Mouse (Mus musculus): ENCODE data around the gene Rps7. TPM values are rescaled to one million over a fixed set of nuclear protein-coding genes. Genes with fewer than 3 reads are reported as not detected.
A peak's percentile ranks its signal among the peaks of the same experiment; 100 is the strongest.

The Rps7 gene
- polyA plus RNA-seq, 1 experiment = 312 TPM

DNA sequence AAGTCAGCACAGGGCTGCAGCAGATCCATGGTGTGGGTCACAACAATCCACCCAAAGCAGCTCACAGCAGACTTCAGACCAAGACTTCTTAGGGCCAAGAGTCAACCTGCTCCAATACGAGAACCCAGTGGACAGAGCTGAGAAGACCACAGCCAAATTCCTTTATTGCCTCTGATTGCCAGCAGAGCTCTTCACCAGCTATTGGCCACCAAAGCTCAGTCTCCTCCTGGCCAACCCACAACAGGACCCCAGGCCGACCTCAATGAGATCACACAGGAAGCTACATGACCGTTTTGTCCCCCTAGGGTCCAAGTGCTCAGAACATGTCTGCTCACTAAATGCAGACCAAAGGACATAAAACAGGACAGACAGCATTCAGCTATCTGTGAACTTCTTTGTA lies 37.6 kb downstream of the Rps7 start:
- no peak overlapping the region for H3K27ac ChIP-seq (ENCODE audit: control insufficient read depth, insufficient read depth, low read depth, low read length)
- H3K4me1 ChIP-seq (ENCODE audit: control insufficient read depth, insufficient read depth, low read length) = peaks cover 9% of the 10 kb centered on the region
- H3K4me3 ChIP-seq (ENCODE audit: control insufficient read depth, low read depth, low read length) = no peak overlapping the region
- H3K36me3 ChIP-seq (ENCODE audit: control insufficient read depth, insufficient read depth, low read length) = no peaks in the 10 kb centered on the region
- no peak for TF ChIP-seq POLR2A (IDR thresholded peaks at IDR 0.05; ENCODE audit: control insufficient read depth, low read depth, low read length)
- no peak for TF ChIP-seq CTCF (IDR thresholded peaks at IDR 0.05; ENCODE audit: control insufficient read depth, insufficient read depth, insufficient replicate concordance, low read depth, low read length)
- no peaks in the 10 kb centered on the region for H3K27me3 ChIP-seq (ENCODE audit: control insufficient read depth, insufficient read depth, low read length)

DNA sequence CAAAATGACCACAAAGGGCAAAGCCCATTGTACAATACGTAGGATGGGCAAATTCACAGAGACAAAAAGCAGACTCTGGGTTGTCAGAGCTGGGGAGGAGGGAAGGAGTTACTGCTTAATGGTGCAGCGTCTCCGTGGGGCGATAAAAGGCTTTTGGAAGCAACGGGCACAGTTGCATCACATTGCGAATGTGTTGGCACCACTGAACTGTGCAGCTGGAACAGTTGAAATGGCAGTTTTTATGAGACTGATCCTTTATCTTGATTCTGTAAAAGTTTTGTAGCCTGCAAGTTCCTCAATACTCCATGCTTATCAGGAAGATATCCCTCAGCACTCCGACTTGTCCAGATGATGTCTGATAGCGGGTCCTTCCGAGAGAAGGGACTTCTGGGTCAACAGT lies 38.1 kb downstream of the Rps7 start:
- TF ChIP-seq CTCF (IDR thresholded peaks at IDR 0.05; ENCODE audit: control insufficient read depth, insufficient read depth, insufficient replicate concordance, low read depth, low read length) (no peak), POLR2A (IDR thresholded peaks at IDR 0.05; ENCODE audit: control insufficient read depth, low read depth, low read length) (no peak)
- H3K36me3 ChIP-seq (ENCODE audit: control insufficient read depth, insufficient read depth, low read length) = no peaks in the 10 kb centered on the region
- H3K27me3 ChIP-seq (ENCODE audit: control insufficient read depth, insufficient read depth, low read length) = no peaks in the 10 kb centered on the region
- H3K4me1 ChIP-seq (ENCODE audit: control insufficient read depth, insufficient read depth, low read length) = peaks cover 9% of the 10 kb centered on the region
- no peak overlapping the region for H3K4me3 ChIP-seq (ENCODE audit: control insufficient read depth, low read depth, low read length)
- H3K27ac ChIP-seq (ENCODE audit: control insufficient read depth, insufficient read depth, low read depth, low read length) = no peak overlapping the region

DNA sequence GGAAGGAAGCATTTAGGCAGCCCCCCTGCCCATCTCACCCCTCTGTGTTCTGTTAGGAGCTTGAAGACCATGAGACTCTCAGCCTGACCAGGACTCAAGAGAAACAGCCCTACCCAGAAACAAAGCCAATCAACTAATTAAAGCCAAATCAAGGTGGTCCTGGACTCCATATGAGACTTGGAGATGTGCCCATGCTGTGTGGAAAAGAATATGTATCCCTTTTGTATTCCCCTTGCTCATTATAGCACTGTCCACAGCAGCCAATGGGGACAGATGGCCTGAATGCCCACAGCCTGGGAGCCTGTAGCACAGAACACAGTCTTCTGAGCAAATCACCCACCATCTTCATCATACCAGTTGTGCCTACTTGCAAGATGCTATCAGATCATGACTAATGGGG lies 38.9 kb downstream of the Rps7 start:
- Histone ChIP-seq H3K27me3 (ENCODE audit: control insufficient read depth, insufficient read depth, low read length) (no peaks in the 10 kb centered on the region), H3K4me3 (ENCODE audit: control insufficient read depth, low read depth, low read length) (no peak overlapping the region), H3K27ac (ENCODE audit: control insufficient read depth, insufficient read depth, low read depth, low read length) (no peak overlapping the region), H3K36me3 (ENCODE audit: control insufficient read depth, insufficient read depth, low read length) (no peaks in the 10 kb centered on the region), H3K4me1 (ENCODE audit: control insufficient read depth, insufficient read depth, low read length) (peaks cover 9% of the 10 kb centered on the region)
- no peak for TF ChIP-seq CTCF (IDR thresholded peaks at IDR 0.05; ENCODE audit: control insufficient read depth, insufficient read depth, insufficient replicate concordance, low read depth, low read length)
- no peak for TF ChIP-seq POLR2A (IDR thresholded peaks at IDR 0.05; ENCODE audit: control insufficient read depth, low read depth, low read length)

DNA sequence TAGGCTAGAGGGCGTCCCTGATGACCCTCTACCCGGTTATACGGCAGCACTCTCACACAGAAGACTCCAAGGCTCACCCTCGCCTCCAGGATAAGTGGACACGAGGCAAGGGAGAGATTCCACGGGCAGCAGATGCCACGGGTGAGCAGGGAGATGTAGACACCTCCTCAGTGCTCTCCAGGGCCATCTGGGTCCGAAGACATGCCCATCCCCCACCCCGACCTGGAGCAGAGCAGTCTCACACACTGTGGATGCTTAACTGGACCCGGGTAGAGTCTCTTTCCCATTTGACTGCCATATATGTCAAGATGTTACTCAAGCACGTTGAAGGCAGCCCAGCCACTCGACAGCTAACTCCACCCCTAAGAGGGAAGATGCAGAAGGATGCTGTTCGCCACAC lies 45.3 kb downstream of the Rps7 start:
- Histone ChIP-seq H3K36me3 (ENCODE audit: control insufficient read depth, insufficient read depth, low read length) (no peaks in the 10 kb centered on the region), H3K4me1 (ENCODE audit: control insufficient read depth, insufficient read depth, low read length) (peaks cover 16% of the 10 kb centered on the region), H3K4me3 (ENCODE audit: control insufficient read depth, low read depth, low read length) (no peak overlapping the region), H3K27me3 (ENCODE audit: control insufficient read depth, insufficient read depth, low read length) (no peaks in the 10 kb centered on the region), H3K27ac (ENCODE audit: control insufficient read depth, insufficient read depth, low read depth, low read length) (no peak overlapping the region)
- TF ChIP-seq POLR2A (IDR thresholded peaks at IDR 0.05; ENCODE audit: control insufficient read depth, low read depth, low read length) = no peak
- TF ChIP-seq CTCF (IDR thresholded peaks at IDR 0.05; ENCODE audit: control insufficient read depth, insufficient read depth, insufficient replicate concordance, low read depth, low read length) = peak; percentile 14; the same call in 1 of the 2 replicates

DNA sequence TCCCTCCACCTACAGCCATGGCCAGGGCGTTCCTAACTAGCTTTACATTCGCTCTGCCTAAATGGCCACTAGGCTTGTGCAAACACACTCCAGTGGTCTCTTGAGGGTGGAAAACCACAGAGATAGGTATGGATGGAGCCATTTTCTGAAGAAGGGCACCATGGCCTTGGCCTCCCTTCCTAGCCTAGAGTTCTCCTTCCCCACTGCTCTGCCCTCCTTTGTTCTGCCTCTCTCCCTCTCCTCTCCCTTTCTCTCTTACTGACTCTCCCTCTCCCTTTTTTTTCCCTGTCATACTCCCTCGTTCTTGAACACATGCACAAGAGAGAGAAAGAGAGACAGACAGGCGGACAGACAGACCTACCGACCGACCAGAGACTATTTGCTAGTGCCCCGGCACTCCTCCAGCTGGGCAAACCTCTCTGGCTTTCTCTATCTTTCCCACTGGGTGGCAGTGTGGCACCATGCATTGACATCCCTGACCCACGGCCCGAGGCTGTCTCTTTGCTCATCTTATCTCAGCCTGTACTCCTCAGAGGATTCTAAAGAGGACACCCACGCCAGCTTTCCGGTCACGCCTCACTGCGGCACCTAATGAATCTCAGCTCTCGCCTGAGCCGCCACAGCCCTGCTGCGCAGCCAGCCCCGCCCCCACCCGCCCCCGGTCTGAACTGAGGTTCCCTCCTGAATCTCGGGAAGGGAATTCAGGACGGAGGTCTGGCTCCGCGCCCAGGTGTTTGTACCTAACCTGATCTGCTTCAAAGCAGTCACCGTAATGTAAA lies 46.5 kb downstream of the Rps7 start:
- Histone ChIP-seq H3K27me3 (ENCODE audit: control insufficient read depth, insufficient read depth, low read length) (no peaks in the 10 kb centered on the region), H3K4me1 (ENCODE audit: control insufficient read depth, insufficient read depth, low read length) (peaks cover 9% of the 10 kb centered on the region), H3K4me3 (ENCODE audit: control insufficient read depth, low read depth, low read length) (peak overlapping the region; percentile 58), H3K27ac (ENCODE audit: control insufficient read depth, insufficient read depth, low read depth, low read length) (no peak overlapping the region), H3K36me3 (ENCODE audit: control insufficient read depth, insufficient read depth, low read length) (no peaks in the 10 kb centered on the region)
- TF ChIP-seq CTCF (IDR thresholded peaks at IDR 0.05; ENCODE audit: control insufficient read depth, insufficient read depth, insufficient replicate concordance, low read depth, low read length) (peak; percentile 75; the same call in 1 of the 2 replicates), POLR2A (IDR thresholded peaks at IDR 0.05; ENCODE audit: control insufficient read depth, low read depth, low read length) (no peak)

DNA sequence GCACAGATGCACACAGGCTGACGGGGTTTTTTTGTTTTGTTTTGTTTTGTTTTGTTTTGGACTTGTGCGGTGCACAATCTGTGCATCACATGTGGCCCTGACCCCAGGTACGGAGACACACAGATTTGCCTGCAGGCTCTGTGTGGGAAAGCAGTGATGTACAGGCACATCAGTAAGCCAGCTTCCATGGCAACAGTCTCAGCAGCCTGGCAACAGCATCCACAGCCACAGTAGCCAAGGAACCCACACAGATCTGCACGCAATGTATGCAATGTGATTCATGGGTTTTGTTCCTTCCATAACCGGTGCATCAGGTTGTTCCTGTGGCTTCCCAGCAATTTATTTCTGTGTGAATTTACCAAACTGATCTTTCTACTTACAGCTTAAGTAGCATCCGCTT lies 47.8 kb downstream of the Rps7 start:
- Histone ChIP-seq H3K4me1 (ENCODE audit: control insufficient read depth, insufficient read depth, low read length) (peaks cover 9% of the 10 kb centered on the region), H3K27me3 (ENCODE audit: control insufficient read depth, insufficient read depth, low read length) (no peaks in the 10 kb centered on the region), H3K36me3 (ENCODE audit: control insufficient read depth, insufficient read depth, low read length) (no peaks in the 10 kb centered on the region), H3K27ac (ENCODE audit: control insufficient read depth, insufficient read depth, low read depth, low read length) (no peak overlapping the region), H3K4me3 (ENCODE audit: control insufficient read depth, low read depth, low read length) (no peak overlapping the region)
- TF ChIP-seq CTCF (IDR thresholded peaks at IDR 0.05; ENCODE audit: control insufficient read depth, insufficient read depth, insufficient replicate concordance, low read depth, low read length) (no peak), POLR2A (IDR thresholded peaks at IDR 0.05; ENCODE audit: control insufficient read depth, low read depth, low read length) (no peak)

DNA sequence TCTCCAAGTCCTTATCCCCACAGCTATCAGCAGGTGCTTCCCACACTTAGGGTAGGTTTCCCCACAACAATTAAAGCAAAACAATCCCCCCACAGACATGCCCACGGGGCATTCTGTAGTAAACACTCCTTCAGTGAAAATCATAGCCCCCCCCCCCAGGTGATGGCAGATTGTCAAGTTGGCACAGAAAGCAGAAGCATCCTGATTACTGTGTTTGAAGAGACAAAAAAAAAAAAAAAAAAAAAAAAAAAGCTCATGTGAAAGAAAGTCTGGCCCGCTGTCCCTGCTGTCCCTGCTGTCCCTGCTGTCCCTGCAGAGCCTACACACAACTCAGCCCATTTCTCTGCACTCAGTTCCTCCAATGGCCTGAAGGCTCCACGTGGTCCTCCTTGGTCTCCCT lies 51.7 kb downstream of the Rps7 start:
- Histone ChIP-seq H3K36me3 (ENCODE audit: control insufficient read depth, insufficient read depth, low read length) (no peaks in the 10 kb centered on the region), H3K27me3 (ENCODE audit: control insufficient read depth, insufficient read depth, low read length) (no peaks in the 10 kb centered on the region), H3K4me1 (ENCODE audit: control insufficient read depth, insufficient read depth, low read length) (peaks cover 4% of the 10 kb centered on the region), H3K27ac (ENCODE audit: control insufficient read depth, insufficient read depth, low read depth, low read length) (no peak overlapping the region), H3K4me3 (ENCODE audit: control insufficient read depth, low read depth, low read length) (no peak overlapping the region)
- no peak for TF ChIP-seq CTCF (IDR thresholded peaks at IDR 0.05; ENCODE audit: control insufficient read depth, insufficient read depth, insufficient replicate concordance, low read depth, low read length)
- TF ChIP-seq POLR2A (IDR thresholded peaks at IDR 0.05; ENCODE audit: control insufficient read depth, low read depth, low read length) = no peak

All from testis, adult 2 months (tissue).